Comparison of ENCODE assay signal across 11 mouse cellular contexts in the genomic region with DNA sequence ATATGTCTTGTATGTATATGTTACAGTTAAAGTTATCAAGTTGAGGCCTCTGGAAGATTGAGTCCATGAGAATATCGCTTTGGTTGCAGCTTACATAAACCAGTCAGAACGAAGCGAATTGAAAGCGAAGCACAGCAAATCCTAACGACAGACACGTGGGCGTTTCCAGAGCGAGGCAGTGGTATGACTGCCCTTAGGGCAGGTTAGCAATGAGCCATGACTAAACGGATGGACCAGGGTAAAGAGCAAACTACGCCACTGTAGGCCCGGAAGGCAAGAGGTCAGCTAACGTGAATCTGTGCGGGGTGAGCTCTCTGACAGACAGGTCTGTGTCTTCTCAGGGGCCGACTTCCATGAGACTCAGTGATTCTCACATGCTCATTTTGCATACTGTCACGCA. TPM values are rescaled to one million over a fixed set of nuclear protein-coding genes. Genes with fewer than 3 reads are reported as not detected.
DNase-seq lines count a peak whose midpoint lies in the region; ATAC-seq and TF ChIP-seq lines count a peak whose summit lies in the region.
"Had no signal": no experiment of that assay in that cellular context is flagged by ENCODE, and none has a peak within 500 bp of the region (broad histone marks: within the 10 kb centered on the region; RNA-seq: fewer than 3 reads in every experiment).

No protein-coding gene starts in this region.

- TF ChIP-seq POLR2A in heart, adult 2 months (IDR thresholded peaks at IDR 0.05; ENCODE audit: insufficient read depth, low read depth, low read length) = no peak

- ATAC-seq in frontal cortex, adult (ENCODE audit: low TSS enrichment) = peak; percentile 78
- ATAC-seq in embryonic facial prominence, embryonic 11.5 days (replicated peaks; ENCODE audit: insufficient number of reproducible peaks, low FRiP score, low TSS enrichment, low read depth) = peak; percentile 40; the same call in 1 of the 2 replicates
- ATAC-seq in CD4-positive, CD25-positive, alpha-beta regulatory T cell, adult 4 months = no peak

- no peak for DNase-seq in frontal cortex, postnatal 14 days (ENCODE audit: low spot score in 2 of 2)
- DNase-seq in embryonic facial prominence, embryonic 11.5 days (ENCODE audit: low spot score) = peak; percentile 48
- DNase-seq in kidney, postnatal 10 days = peak; percentile 72
- DNase-seq in mesoderm, embryonic 11.5 days (ENCODE audit: low read depth, low spot score) = peak; percentile 58
- DNase-seq in heart, adult 2 months = no peak
- no peak for DNase-seq in ovary, adult 18-20 months (ENCODE audit: low spot score)
- DNase-seq: right cerebral cortex, adult 18-20 months; thymus, adult 18-20 months had no signal

- TF ChIP-seq EP300 in heart, adult 2 months (IDR thresholded peaks at IDR 0.05; ENCODE audit: insufficient read depth, low read depth, low read length) = no peak

- TF ChIP-seq CTCF in heart, adult 2 months (IDR thresholded peaks at IDR 0.05) = no peak

- peak overlapping the region; percentile 21; the same call in 1 of the 2 replicates for H3K4me2 ChIP-seq in embryonic facial prominence, embryonic 11.5 days (ENCODE audit: low read depth, low read length)

- no peak overlapping the region for H3K4me3 ChIP-seq in embryonic facial prominence, embryonic 11.5 days (ENCODE audit: low read depth, low read length)
- no peak overlapping the region for H3K4me3 ChIP-seq in heart, adult 2 months
- H3K4me3 ChIP-seq: megakaryocyte, embryonic 14.5 days had no signal

- H3K9ac ChIP-seq in embryonic facial prominence, embryonic 11.5 days (replicated peaks; ENCODE audit: low read length) = no peak overlapping the region
- H3K9ac ChIP-seq in heart, adult 2 months (ENCODE audit: low read depth, low read length) = no peak overlapping the region

- H3K27ac ChIP-seq in embryonic facial prominence, embryonic 11.5 days (replicated peaks; ENCODE audit: low read depth, low read length) = no peak overlapping the region
- H3K27ac ChIP-seq in heart, adult 2 months = no peak overlapping the region

- H3K9me3 ChIP-seq in embryonic facial prominence, embryonic 11.5 days (replicated peaks; ENCODE audit: control insufficient read depth, low read length) = no peaks in the 10 kb centered on the region
- H3K9me3 ChIP-seq: megakaryocyte, embryonic 14.5 days had no signal

- no peaks in the 10 kb centered on the region for H3K27me3 ChIP-seq in embryonic facial prominence, embryonic 11.5 days (ENCODE audit: control insufficient read depth, insufficient read depth, low read length)
- no peaks in the 10 kb centered on the region for H3K27me3 ChIP-seq in heart, adult 2 months (ENCODE audit: control insufficient read depth, insufficient read depth, low read length)
- H3K27me3 ChIP-seq: megakaryocyte, embryonic 14.5 days had no signal

- WGBS in embryonic facial prominence, embryonic 11.5 days = 22% methylated on average over 15 of the region's 15 CpGs
- WGBS in heart, adult 2 months = 87% methylated on average over 15 of the region's 15 CpGs

- H3K4me1 ChIP-seq in embryonic facial prominence, embryonic 11.5 days (ENCODE audit: control insufficient read depth, insufficient read depth, low read length) = no peaks in the 10 kb centered on the region
- peaks cover 1% of the 10 kb centered on the region for H3K4me1 ChIP-seq in heart, adult 2 months (ENCODE audit: control insufficient read depth, insufficient read depth, low read length)
- H3K4me1 ChIP-seq: megakaryocyte, embryonic 14.5 days had no signal

- no peaks in the 10 kb centered on the region for H3K36me3 ChIP-seq in embryonic facial prominence, embryonic 11.5 days (replicated peaks; ENCODE audit: control insufficient read depth, insufficient read depth, low read depth, low read length)
- no peaks in the 10 kb centered on the region for H3K36me3 ChIP-seq in heart, adult 2 months (ENCODE audit: control insufficient read depth, insufficient read depth, low read length)

- H3K79me2 ChIP-seq in heart, adult 2 months (replicated peaks; ENCODE audit: control insufficient read depth, insufficient read depth, low read length) = no peaks in the 10 kb centered on the region

- intact Hi-C loops in heart, adult 2 months (cut with DNase I) = no loop called here

RNA-seq across cellular contexts. Expression of a gene that starts 1.4 kb away (rescaled TPM):
- polyA plus RNA-seq in embryonic facial prominence, embryonic 11.5 days (2014; fragmentation: Nextera tagmentation; extraction: Ambion mirVana) = 0.25 and 0.46 TPM in 2 replicates
- polyA plus RNA-seq in CD4-positive, CD25-positive, alpha-beta regulatory T cell, adult 4 months (2017; shearing (Covaris generic)) = not detected
- not detected for total RNA-seq in heart, adult 2 months (2021)
- polyA plus RNA-seq in heart, adult 2 months (2012; rRNA removed) = 0.09 TPM in 1 of 2 replicates, not detected in the other

Comparison
In these comparisons a context has a peak if more than half of its experiments do, and no peak if none do; other contexts are left out.
1. DNase-seq: peak in embryonic facial prominence, embryonic 11.5 days (single experiment), kidney, postnatal 10 days (single experiment) and mesoderm, embryonic 11.5 days (single experiment); none in frontal cortex, postnatal 14 days (0 of 2), heart, adult 2 months (0 of 2) and ovary, adult 18-20 months (single experiment).